Mouse (Mus musculus) gastrocnemius, postnatal 36 days (tissue): ENCODE data around the gene Slc35b3. TPM values are rescaled to one million over a fixed set of nuclear protein-coding genes. Genes with fewer than 3 reads are reported as not detected.

ENCODE experiments used
- DNase-seq, 2 experiments: peaks; one replicate each; pipeline ENCODE4 v3.0.0; 2022
- intact Hi-C: fragments of 180-260 bp; cut with DNase I; formaldehyde crosslinking; loops from one replicate; pipeline ENCODE4 v1.15.1; 2025
- total RNA-seq, 2 experiments: library from RNA; stranded (reverse); gene quantifications; 2 replicates each; pipeline ENCODE4 v1.2.3; 2021

Slc35b3 gene
- total RNA-seq, 2 experiments from 2014 or later, result 2.2 to 3.1 TPM

- no peak for DNase-seq
- intact Hi-C loops, result no loop called here
These were observed 19.4 kb downstream of the Slc35b3 start for GRCm38 (mm10) chr13:38941280-38941679.

- no peak for DNase-seq
- intact Hi-C loops, result no loop called here
These were observed 22.2 kb downstream of the Slc35b3 start for GRCm38 (mm10) chr13:38938433-38938832.

GRCm38 (mm10) chr13:38936860-38937471, 23.7 kb downstream of the Slc35b3 start:
- DNase-seq, result no peak
- intact Hi-C loops, result no loop called here

GRCm38 (mm10) chr13:38935856-38936446, 24.7 kb downstream of the Slc35b3 start:
- intact Hi-C loops, result no loop called here
- no peak for DNase-seq

GRCm38 (mm10) chr13:38929843-38930578, 30.7 kb downstream of the Slc35b3 start:
- intact Hi-C loops, result no loop called here
- DNase-seq, result no peak

- no peak for DNase-seq
- intact Hi-C loops, result no loop called here
These were observed 38.0 kb downstream of the Slc35b3 start for GRCm38 (mm10) chr13:38922676-38923075.

- intact Hi-C loops, result no loop called here
- DNase-seq, result no peak
These were observed 39.4 kb downstream of the Slc35b3 start for GRCm38 (mm10) chr13:38921306-38921705.

- DNase-seq, result no peak
- intact Hi-C loops, result no loop called here
These were observed 42.3 kb downstream of the Slc35b3 start for GRCm38 (mm10) chr13:38918188-38918885.

GRCm38 (mm10) chr13:38917556-38917955, 43.1 kb downstream of the Slc35b3 start:
- intact Hi-C loops, result no loop called here
- no peak for DNase-seq

- no peak for DNase-seq
- intact Hi-C loops, result no loop called here
These were observed 45.9 kb downstream of the Slc35b3 start for GRCm38 (mm10) chr13:38914771-38915170.

- intact Hi-C loops, result no loop called here
- no peak for DNase-seq
These were observed 68.3 kb downstream of the Slc35b3 start for GRCm38 (mm10) chr13:38892364-38892763.
